Mouse (Mus musculus) spleen, adult 12 weeks (tissue): ENCODE data around the gene Tfpi2.

ENCODE experiments used
- DNase-seq: peaks from one replicate; pipeline ENCODE4 v3.0.0; 2022; ENCODE audit warnings: low spot score

The Tfpi2 gene

GRCm38 (mm10) chr6:3988750-3989149, at the start of gene Tfpi2:
Gene Tfpi2 (minus strand): TSS chr6:3988919.
- no peak for DNase-seq

GRCm38 (mm10) chr6:4030956-4031355, 42.2 kb upstream of the Tfpi2 start:
- DNase-seq, result no peak

GRCm38 (mm10) chr6:4026367-4026766, 37.6 kb upstream of the Tfpi2 start:
- DNase-seq, result no peak

GRCm38 (mm10) chr6:4022645-4023044, 33.9 kb upstream of the Tfpi2 start:
- no peak for DNase-seq

- no peak for DNase-seq
These were observed 20.8 kb upstream of the Tfpi2 start for GRCm38 (mm10) chr6:4009548-4009947.

- DNase-seq, result no peak
These were observed 19.9 kb upstream of the Tfpi2 start for GRCm38 (mm10) chr6:4008501-4009040.

- no peak for DNase-seq
These were observed 16.1 kb upstream of the Tfpi2 start for GRCm38 (mm10) chr6:4004808-4005207.

- no peak for DNase-seq
These were observed 15.2 kb upstream of the Tfpi2 start, which contains the start of gene Gng11 for GRCm38 (mm10) chr6:4003890-4004306. Gene Gng11 (plus strand): TSS chr6:4003904.

GRCm38 (mm10) chr6:4003445-4003844, 14.7 kb upstream of the Tfpi2 start:
- DNase-seq, result no peak

- DNase-seq, result no peak
These were observed 12.0 kb upstream of the Tfpi2 start for GRCm38 (mm10) chr6:4000716-4001115.

- no peak for DNase-seq
These were observed 10.6 kb upstream of the Tfpi2 start for GRCm38 (mm10) chr6:3999296-3999695.

GRCm38 (mm10) chr6:3998089-3998488, 9.4 kb upstream of the Tfpi2 start:
- no peak for DNase-seq

- no peak for DNase-seq
These were observed 4.8 kb upstream of the Tfpi2 start, which contains the start of gene Gngt1 for GRCm38 (mm10) chr6:3993492-3993891. Gene Gngt1 (plus strand): TSS chr6:3993792.

- no peak for DNase-seq
These were observed 5.9 kb downstream of the Tfpi2 start for GRCm38 (mm10) chr6:3982661-3983284.

- DNase-seq, result no peak
These were observed 15.0 kb downstream of the Tfpi2 start for GRCm38 (mm10) chr6:3973679-3974078.

- DNase-seq, result no peak
These were observed 20.8 kb downstream of the Tfpi2 start for GRCm38 (mm10) chr6:3967676-3968626.

GRCm38 (mm10) chr6:3954969-3955368, 33.8 kb downstream of the Tfpi2 start:
- no peak for DNase-seq

GRCm38 (mm10) chr6:3936140-3936714, 52.5 kb downstream of the Tfpi2 start:
- DNase-seq, result no peak

GRCm38 (mm10) chr6:3935606-3936005, 53.1 kb downstream of the Tfpi2 start:
- DNase-seq, result no peak

GRCm38 (mm10) chr6:3935048-3935447, 53.7 kb downstream of the Tfpi2 start:
- DNase-seq, result no peak

- no peak for DNase-seq
These were observed 62.6 kb downstream of the Tfpi2 start for GRCm38 (mm10) chr6:3926140-3926539.

- DNase-seq, result no peak
These were observed 65.8 kb downstream of the Tfpi2 start for GRCm38 (mm10) chr6:3922870-3923269.
